In the genomic region with DNA sequence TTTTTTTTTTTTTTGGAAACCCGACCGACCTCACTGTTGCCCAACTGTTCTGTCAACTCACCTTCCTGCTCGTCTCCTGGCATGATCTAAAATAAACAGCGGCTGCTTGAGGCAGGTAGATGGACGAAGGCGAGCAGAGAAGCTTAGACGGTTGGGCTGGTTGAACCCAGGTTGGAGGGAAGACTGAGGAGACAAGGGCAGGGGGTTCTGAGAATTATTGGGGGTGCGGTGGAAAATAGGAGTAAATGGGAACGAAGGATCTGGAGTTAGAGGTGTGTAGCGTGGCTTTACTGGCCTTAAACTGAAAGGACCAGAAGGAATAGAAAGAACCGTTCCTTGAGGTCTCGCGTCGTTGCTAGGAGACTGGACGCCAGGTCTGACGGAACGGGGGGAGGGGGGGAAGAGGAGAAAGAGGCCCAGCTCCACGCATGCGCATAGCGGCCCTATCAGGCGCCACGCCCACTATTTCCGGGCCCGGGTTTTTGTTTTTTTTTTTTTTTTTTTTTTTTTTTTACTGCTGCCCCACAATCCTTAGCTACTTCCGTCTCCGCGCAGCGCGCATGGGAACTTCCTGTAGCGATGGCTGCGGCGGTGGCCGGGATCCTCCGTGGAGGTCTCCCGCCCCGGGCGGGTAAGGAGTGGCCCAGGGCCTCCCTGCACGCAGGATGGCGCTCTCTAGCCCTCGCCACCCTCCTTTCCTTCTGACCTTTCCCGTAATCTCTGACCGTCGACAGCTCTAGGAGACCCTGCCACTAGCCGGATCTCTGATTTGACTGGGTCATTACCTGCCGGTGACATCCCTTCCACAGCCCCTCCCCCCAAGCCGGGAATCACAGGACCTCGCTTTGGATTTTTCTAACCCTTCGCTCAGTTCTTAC, we compare ENCODE assay signal across 8 mouse cellular contexts. TPM values are rescaled to one million over a fixed set of nuclear protein-coding genes. Genes with fewer than 3 reads are reported as not detected.
DNase-seq lines count a peak whose midpoint lies in the region; ATAC-seq and TF ChIP-seq lines count a peak whose summit lies in the region.

A gene (minus strand): TSS at position 386 of the 878 bp plus-strand sequence.
A gene (plus strand): TSS at position 539 of the 878 bp plus-strand sequence.

- TF ChIP-seq CTCF in kidney, postnatal 0 days (IDR thresholded peaks at IDR 0.05; ENCODE audit: low read depth), result no peak; the same call in 1 of the 2 replicates

- TF ChIP-seq POLR2A in myocyte (IDR thresholded peaks at IDR 0.05; ENCODE audit: insufficient read length, low read depth), result peak; percentile 90

- peak; percentile 95 for DNase-seq in kidney, postnatal 0 days (ENCODE audit: low spot score)
- DNase-seq in liver, embryonic 11.5 days (ENCODE audit: low spot score), result peak; percentile 87
- peak; percentile 89 to 97 for DNase-seq in spleen, postnatal 4 days (ENCODE audit: low spot score in 2 of 2)

- peaks cover 29% of the 10 kb centered on the region for H3K79me2 ChIP-seq in myocyte (ENCODE audit: control insufficient read depth, insufficient read depth)

- peaks cover 26% of the 10 kb centered on the region for H3K36me3 ChIP-seq in heart, embryonic 13.5 days
- H3K36me3 ChIP-seq in kidney, postnatal 0 days (ENCODE audit: insufficient read depth, low read length), result no peaks in the 10 kb centered on the region; the same call in 1 of the 2 replicates
- peaks cover 12% of the 10 kb centered on the region for H3K36me3 ChIP-seq in liver, embryonic 11.5 days (ENCODE audit: control insufficient read depth, insufficient read depth, low read length)
- H3K36me3 ChIP-seq in myocyte (ENCODE audit: control insufficient read depth, insufficient read depth), result peaks cover 5% of the 10 kb centered on the region

- H3K27me3 ChIP-seq in heart, embryonic 13.5 days (replicated peaks), result peaks cover 6% of the 10 kb centered on the region; the same call in 1 of the 2 replicates
- no peaks in the 10 kb centered on the region for H3K27me3 ChIP-seq in kidney, postnatal 0 days (ENCODE audit: insufficient read depth, low read length)
- no peaks in the 10 kb centered on the region for H3K27me3 ChIP-seq in liver, embryonic 11.5 days (replicated peaks; ENCODE audit: control insufficient read depth, insufficient read depth, low read length)
- H3K27me3 ChIP-seq in myocyte (ENCODE audit: control insufficient read depth, insufficient read depth, insufficient read length), result no peaks in the 10 kb centered on the region

- H3K9ac ChIP-seq in heart, embryonic 13.5 days, result peak within 1 kb of the TSS; percentile 93
- H3K9ac ChIP-seq in kidney, postnatal 0 days (ENCODE audit: low read depth, low read length), result peak within 1 kb of the TSS; percentile 79
- peak within 1 kb of the TSS; percentile 70 for H3K9ac ChIP-seq in liver, embryonic 11.5 days (ENCODE audit: low read depth, low read length)

- H3K27ac ChIP-seq in brown adipose tissue, adult 24 weeks (replicated peaks; ENCODE audit: low read depth, low read length), result peak within 1 kb of the TSS; percentile 65
- H3K27ac ChIP-seq in heart, embryonic 13.5 days (replicated peaks), result peak within 1 kb of the TSS; percentile 70; the same call in 1 of the 2 replicates
- H3K27ac ChIP-seq in kidney, postnatal 0 days, result peak within 1 kb of the TSS; percentile 60
- no peak within 1 kb of the TSS for H3K27ac ChIP-seq in liver, embryonic 11.5 days (ENCODE audit: low read depth, low read length)

- peak within 1 kb of the TSS; percentile 68 for H3K4me3 ChIP-seq in brown adipose tissue, adult 24 weeks (ENCODE audit: insufficient read depth, low read depth, low read length)
- H3K4me3 ChIP-seq in heart, embryonic 13.5 days, result peak within 1 kb of the TSS; percentile 73
- H3K4me3 ChIP-seq in kidney, postnatal 0 days (replicated peaks; ENCODE audit: low read depth, low read length), result peak within 1 kb of the TSS; percentile 60
- H3K4me3 ChIP-seq in liver, embryonic 11.5 days (ENCODE audit: low read depth, low read length), result peak within 1 kb of the TSS; percentile 66
- peak within 1 kb of the TSS; percentile 71 for H3K4me3 ChIP-seq in myocyte

- H3K4me2 ChIP-seq in heart, embryonic 13.5 days, result peak within 1 kb of the TSS; percentile 95
- peak within 1 kb of the TSS; percentile 90 for H3K4me2 ChIP-seq in kidney, postnatal 0 days (ENCODE audit: low read length)
- peak within 1 kb of the TSS; percentile 84 for H3K4me2 ChIP-seq in liver, embryonic 11.5 days
- peak within 1 kb of the TSS; percentile 98 for H3K4me2 ChIP-seq in myocyte (ENCODE audit: low read depth)

- ATAC-seq in CD4-positive, CD25-positive, alpha-beta regulatory T cell, adult 4 months, result peak; percentile 95
- ATAC-seq in erythroid progenitor cell, adult 5-6 weeks (replicated peaks; ENCODE audit: low FRiP score, poor library complexity, severe bottlenecking), result peak; percentile 90
- ATAC-seq in heart, embryonic 13.5 days (ENCODE audit: extremely low read depth, insufficient number of reproducible peaks, low FRiP score, low TSS enrichment), result peak; percentile 83
- ATAC-seq in kidney, postnatal 0 days (replicated peaks; ENCODE audit: low FRiP score, low read depth), result peak; percentile 83
- ATAC-seq in liver, embryonic 11.5 days (replicated peaks; ENCODE audit: low FRiP score), result peak; percentile 89

- no peak within 1 kb of the TSS for H3ac ChIP-seq in myocyte (ENCODE audit: control insufficient read depth, insufficient read length)

- WGBS in heart, embryonic 13.5 days, result under 1% methylated on average over 47 of the region's 48 CpGs
- under 1% methylated on average over 48 of the region's 48 CpGs for WGBS in kidney, postnatal 0 days
- 1% methylated on average over 43 of the region's 48 CpGs for WGBS in liver, embryonic 11.5 days

- H3K9me3 ChIP-seq in heart, embryonic 13.5 days, result no peaks in the 10 kb centered on the region
- no peaks in the 10 kb centered on the region for H3K9me3 ChIP-seq in kidney, postnatal 0 days (replicated peaks; ENCODE audit: low read length)
- H3K9me3 ChIP-seq in liver, embryonic 11.5 days (ENCODE audit: control insufficient read depth, low read length), result no peaks in the 10 kb centered on the region

- no peaks in the 10 kb centered on the region; the same call in 1 of the 2 replicates for H3K4me1 ChIP-seq in brown adipose tissue, adult 24 weeks (ENCODE audit: control insufficient read depth, insufficient read depth, insufficient read length, low read length)
- H3K4me1 ChIP-seq in heart, embryonic 13.5 days, result peaks cover 17% of the 10 kb centered on the region
- H3K4me1 ChIP-seq in kidney, postnatal 0 days (replicated peaks; ENCODE audit: insufficient read depth, low read length), result 0 out of 2 replicates have a peak, but pooled peaks cover 5% of the 10 kb centered on the region
- peaks cover 6% of the 10 kb centered on the region for H3K4me1 ChIP-seq in liver, embryonic 11.5 days (replicated peaks; ENCODE audit: control insufficient read depth, insufficient read depth, low read length)

TF ChIP-seq in myocyte, 11 proteins besides CTCF, POLR2A, EP300 and RAD21:
- no peak for TF ChIP-seq CEBPB (IDR thresholded peaks at IDR 0.05; ENCODE audit: insufficient read depth, poor library complexity, severe bottlenecking)
- peak; percentile 89 for TF ChIP-seq POLR2AphosphoS2 (IDR thresholded peaks at IDR 0.05; ENCODE audit: insufficient read length, low read depth)
- no peak for TF ChIP-seq SRF (IDR thresholded peaks at IDR 0.05; ENCODE audit: control insufficient read depth, insufficient read length, low read depth)
- peak; percentile 17 for TF ChIP-seq E2F4 (IDR thresholded peaks at IDR 0.05; ENCODE audit: insufficient read depth)
TF ChIP-seq in myocyte: peak in this region for 2.

RNA-seq across cellular contexts. Expression of the first gene that starts in this region (rescaled TPM):
- polyA plus RNA-seq in CD4-positive, CD25-positive, alpha-beta regulatory T cell, adult 4 months (2017; shearing (Covaris generic)), result not detected
- 1.1 TPM in 1 of 2 replicates, not detected in the other for polyA plus RNA-seq in brown adipose tissue, adult 24 weeks (2012; ENCODE audit: insufficient read depth, insufficient read length, missing spikeins)
- not detected in 2 replicates for total RNA-seq in erythroid progenitor cell, adult 5-6 weeks (2015; ENCODE audit: low replicate concordance)
- not detected in 2 replicates for total RNA-seq in erythroid progenitor cell, adult 5-6 weeks (2017; ENCODE audit: low replicate concordance)
- polyA plus RNA-seq in heart, embryonic 13.5 days (2015; fragmentation: Nextera tagmentation; extraction: Ambion mirVana), result 0.18 and 0.49 TPM in 2 replicates
- 1.0 and 1.2 TPM in 2 replicates for polyA plus RNA-seq in kidney, postnatal 0 days (2015; fragmentation: Nextera tagmentation; extraction: Ambion mirVana)
- 0.49 and 0.58 TPM in 2 replicates for polyA plus RNA-seq in liver, embryonic 11.5 days (2014; fragmentation: Nextera tagmentation; extraction: Ambion mirVana)
- polyA plus RNA-seq in myocyte (2012; fragmentation: generic; extraction: Trizol), result 1.4 TPM

RNA-seq across cellular contexts. Expression of the second gene that starts in this region (rescaled TPM):
- 10 to 100 TPM; 60.9 to 82.9 TPM for polyA plus RNA-seq in CD4-positive, CD25-positive, alpha-beta regulatory T cell, adult 4 months (2017; shearing (Covaris generic))
- 121 and 122 TPM in 2 replicates for polyA plus RNA-seq in brown adipose tissue, adult 24 weeks (2012; ENCODE audit: insufficient read depth, insufficient read length, missing spikeins)
- 5.0 and 15.5 TPM in 2 replicates for total RNA-seq in erythroid progenitor cell, adult 5-6 weeks (2015; ENCODE audit: low replicate concordance)
- 4.6 and 5.3 TPM in 2 replicates for total RNA-seq in erythroid progenitor cell, adult 5-6 weeks (2017; ENCODE audit: low replicate concordance)
- 67.5 and 72.6 TPM in 2 replicates for polyA plus RNA-seq in heart, embryonic 13.5 days (2015; fragmentation: Nextera tagmentation; extraction: Ambion mirVana)
- 71.9 and 79.6 TPM in 2 replicates for polyA plus RNA-seq in kidney, postnatal 0 days (2015; fragmentation: Nextera tagmentation; extraction: Ambion mirVana)
- 86.1 and 89.7 TPM in 2 replicates for polyA plus RNA-seq in liver, embryonic 11.5 days (2014; fragmentation: Nextera tagmentation; extraction: Ambion mirVana)
- 66.0 TPM for polyA plus RNA-seq in myocyte (2012; fragmentation: generic; extraction: Trizol)
